Mouse (Mus musculus) MEL (cell line): ENCODE measurements at regions not wholly inside any gene's neighbourhood (a gene's known extent, or its start where the extent isn't known, plus 50 kb on each side); places are given as distances from the start of the nearest gene placed in this dataset.

Source experiments
- DNase-seq: peaks from one replicate; pipeline ENCODE4 v3.0.0; 2011; ENCODE audit warnings: low read depth, low spot score
- H3K27ac ChIP-seq: 2 replicates; pipeline ENCODE4 v1.5.1; 2012; ENCODE audit warnings: low read depth, mild to moderate bottlenecking, control low read depth, low read length, moderate library complexity; ENCODE audit not compliant: control insufficient read depth
- H3K27me3 ChIP-seq, 2 experiments: fragments of 150-350 bp in 1 of 2; sonication (generic) in 1 of 2; 2 replicates each; pipeline ENCODE4 v1.6.1; 2012; ENCODE audit warnings: low read length in 2 of 2, mild to moderate bottlenecking in 2 of 2, improper control_type of control experiment in 1 of 2, moderate library complexity in 1 of 2; ENCODE audit not compliant: insufficient read depth in 2 of 2, control insufficient read depth in 1 of 2
- H3K36me3 ChIP-seq, 2 experiments: 2 replicates each; pipeline ENCODE4 v1.6.1; 2012 to 2014; ENCODE audit warnings: low read length in 2 of 2, improper control_type of control experiment in 1 of 2, inconsistent platforms in 1 of 2, mild to moderate bottlenecking in 1 of 2; ENCODE audit not compliant: insufficient read depth in 2 of 2, control insufficient read depth in 1 of 2
- H3K4me1 ChIP-seq, 2 experiments: fragments of 150-350 bp in 1 of 2; sonication (generic) in 1 of 2; 2 replicates each; pipeline ENCODE4 v1.6.1; 2012; ENCODE audit warnings: low read length in 2 of 2, improper control_type of control experiment in 1 of 2, mild to moderate bottlenecking in 1 of 2; ENCODE audit not compliant: insufficient read depth in 2 of 2, control insufficient read depth in 1 of 2
- H3K4me3 ChIP-seq, 2 experiments: fragments of 150-350 bp in 1 of 2; sonication (generic) in 1 of 2; 2 replicates each; pipeline ENCODE4 v1.5.1; 2012; ENCODE audit warnings: low read depth in 2 of 2, low read length in 2 of 2, mild to moderate bottlenecking in 2 of 2, moderate library complexity in 2 of 2, control low read depth in 1 of 2, improper control_type of control experiment in 1 of 2; ENCODE audit not compliant: control insufficient read depth in 1 of 2, insufficient read depth in 1 of 2
- H3K79me2 ChIP-seq: 2 replicates; pipeline ENCODE4 v1.6.1; 2012; ENCODE audit warnings: mild to moderate bottlenecking, low read length, moderate library complexity; ENCODE audit not compliant: control insufficient read depth, poor library complexity, insufficient read depth
- H3K9ac ChIP-seq: 2 replicates; pipeline ENCODE4 v1.6.1; 2012; ENCODE audit warnings: low read depth, mild to moderate bottlenecking, control low read depth, low read length, moderate library complexity; ENCODE audit not compliant: control insufficient read depth, poor library complexity, severe bottlenecking
- H3K9me3 ChIP-seq: fragments of 150-350 bp; sonication (generic); replicated peaks from 2 replicates; pipeline ENCODE4 v1.6.1; 2012; ENCODE audit warnings: mild to moderate bottlenecking, low read length, improper control_type of control experiment, moderate library complexity; ENCODE audit not compliant: insufficient read depth
- CHD2 ChIP-seq: IDR thresholded peaks from 2 replicates; pipeline ENCODE4 v1.6.1; 2011; ENCODE audit warnings: low read length, improper control_type of control experiment
- CTCF ChIP-seq, 3 experiments: IDR thresholded peaks in 2 of 3; conservative IDR thresholded peaks in 1 of 3; 2 replicates each; pipeline ENCODE4 v1.5.1; 2011 to 2012; ENCODE audit warnings: low read length in 3 of 3, low read depth in 2 of 3, mild to moderate bottlenecking in 2 of 3, improper control_type of control experiment in 1 of 3, inconsistent platforms in 1 of 3, mixed read lengths in 1 of 3, moderate library complexity in 1 of 3; ENCODE audit not compliant: control insufficient read depth in 1 of 3, insufficient read depth in 1 of 3, poor library complexity in 1 of 3, severe bottlenecking in 1 of 3
- EP300 ChIP-seq, 2 experiments: IDR thresholded peaks; 2 replicates each; pipeline ENCODE4 v1.6.1; 2011; ENCODE audit warnings: improper control_type of control experiment in 2 of 2, low read length in 2 of 2, low read depth in 1 of 2, mild to moderate bottlenecking in 1 of 2
- HCFC1 ChIP-seq: IDR thresholded peaks from 2 replicates; pipeline ENCODE4 v1.6.1; 2012; ENCODE audit warnings: low read depth, mild to moderate bottlenecking, inconsistent platforms, low read length, improper control_type of control experiment, moderate library complexity
- JUND ChIP-seq: IDR thresholded peaks from 2 replicates; pipeline ENCODE4 v1.6.1; 2011; ENCODE audit warnings: low read depth, mild to moderate bottlenecking, improper control_type of control experiment, low read length
- KAT2A ChIP-seq: conservative IDR thresholded peaks from 2 replicates; pipeline ENCODE4 v1.6.1; 2012; ENCODE audit warnings: low read depth, low read length, improper control_type of control experiment, inconsistent platforms
- MAFK ChIP-seq: IDR thresholded peaks from 2 replicates; pipeline ENCODE4 v1.6.1; 2011; ENCODE audit warnings: low read depth, mild to moderate bottlenecking, low read length, improper control_type of control experiment, borderline replicate concordance
- MAX ChIP-seq: IDR thresholded peaks from 2 replicates; pipeline ENCODE4 v1.6.1; 2011; ENCODE audit warnings: low read length, improper control_type of control experiment
- MXI1 ChIP-seq: IDR thresholded peaks from 2 replicates; pipeline ENCODE4 v1.6.1; 2011; ENCODE audit warnings: mild to moderate bottlenecking, low read depth, low read length, improper control_type of control experiment
- MYB ChIP-seq: IDR thresholded peaks from 2 replicates; pipeline ENCODE4 v1.6.1; 2011; ENCODE audit warnings: mild to moderate bottlenecking, low read depth, low read length, improper control_type of control experiment
- NRF1 ChIP-seq: IDR thresholded peaks from 2 replicates; pipeline ENCODE4 v1.6.1; 2014; ENCODE audit warnings: low read depth, mild to moderate bottlenecking, inconsistent platforms, low read length, improper control_type of control experiment, moderate library complexity; ENCODE audit not compliant: poor library complexity, insufficient read depth, severe bottlenecking
- POLR2AphosphoS2 ChIP-seq: IDR thresholded peaks from 2 replicates; pipeline ENCODE4 v1.6.1; 2011; ENCODE audit warnings: low read length, improper control_type of control experiment
- RAD21 ChIP-seq: IDR thresholded peaks from 2 replicates; pipeline ENCODE4 v1.6.1; 2011; ENCODE audit warnings: mild to moderate bottlenecking, low read depth, low read length, improper control_type of control experiment
- SMC3 ChIP-seq: IDR thresholded peaks from 2 replicates; pipeline ENCODE4 v1.6.1; 2011; ENCODE audit warnings: low read depth, low read length, improper control_type of control experiment
- TAL1 ChIP-seq: IDR thresholded peaks from 2 replicates; pipeline ENCODE4 v1.6.1; 2012; ENCODE audit warnings: mild to moderate bottlenecking, inconsistent platforms, low read length, moderate library complexity, mixed read lengths
- TBP ChIP-seq: IDR thresholded peaks from 2 replicates; pipeline ENCODE4 v1.8.0; 2011; ENCODE audit warnings: low read depth, low read length, improper control_type of control experiment
- USF1 ChIP-seq: IDR thresholded peaks from 2 replicates; pipeline ENCODE4 v1.6.1; 2014; ENCODE audit warnings: low read depth, mild to moderate bottlenecking, inconsistent platforms, low read length, improper control_type of control experiment, moderate library complexity
- USF2 ChIP-seq, 2 experiments: IDR thresholded peaks; 2 replicates each; pipeline ENCODE4 v1.6.1; 2011 to 2012; ENCODE audit warnings: improper control_type of control experiment in 2 of 2, low read length in 2 of 2, borderline replicate concordance in 1 of 2, inconsistent platforms in 1 of 2, low read depth in 1 of 2, mild to moderate bottlenecking in 1 of 2; ENCODE audit not compliant: insufficient read depth in 1 of 2
- ZKSCAN1 ChIP-seq: IDR thresholded peaks from 2 replicates; pipeline ENCODE4 v1.6.1; 2012; ENCODE audit warnings: low read depth, mild to moderate bottlenecking, inconsistent platforms, low read length, improper control_type of control experiment, moderate library complexity

DNA sequence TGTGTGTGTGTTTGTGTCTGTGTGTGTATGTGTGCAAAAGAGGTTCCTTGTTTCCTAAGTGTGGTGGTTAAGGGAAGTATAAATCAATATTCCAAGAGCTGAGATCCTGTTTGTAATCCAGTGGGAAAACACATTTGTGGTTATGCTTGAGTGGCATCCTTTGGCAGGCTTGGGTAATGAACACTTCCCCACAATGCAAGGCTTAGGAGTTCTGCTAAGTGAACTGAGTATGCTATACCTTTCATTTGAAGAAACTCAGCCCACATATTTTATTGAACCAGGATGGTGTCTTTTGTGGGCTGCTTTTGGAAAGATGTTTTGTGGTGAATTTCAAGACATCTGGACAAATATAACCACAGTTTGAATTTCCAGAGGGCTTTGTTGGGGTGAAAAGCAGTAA is 298.2 kb downstream of the Aldoart1 start:
- Histone ChIP-seq H3K79me2 (no peaks in the 10 kb centered on the region), H3K27ac (no peak overlapping the region), H3K4me1 (no peaks in the 10 kb centered on the region), H3K36me3 (no peaks in the 10 kb centered on the region), H3K27me3 (no peaks in the 10 kb centered on the region), H3K9ac (no peak overlapping the region), H3K9me3 (no peaks in the 10 kb centered on the region), H3K4me3 (no peak overlapping the region)
- no peak for DNase-seq
- TF ChIP-seq POLR2AphosphoS2 (no peak), NRF1 (no peak), HCFC1 (no peak), MAX (no peak), ZKSCAN1 (no peak), TAL1 (no peak), RAD21 (no peak), USF2 (IDR thresholded peaks at IDR 0.05; ENCODE audit: borderline replicate concordance in 1 of 2, insufficient read depth in 1 of 2, low read depth in 1 of 2, low read length in 2 of 2) (no peak), MXI1 (no peak), KAT2A (no peak), SMC3 (no peak), CHD2 (no peak)

DNA sequence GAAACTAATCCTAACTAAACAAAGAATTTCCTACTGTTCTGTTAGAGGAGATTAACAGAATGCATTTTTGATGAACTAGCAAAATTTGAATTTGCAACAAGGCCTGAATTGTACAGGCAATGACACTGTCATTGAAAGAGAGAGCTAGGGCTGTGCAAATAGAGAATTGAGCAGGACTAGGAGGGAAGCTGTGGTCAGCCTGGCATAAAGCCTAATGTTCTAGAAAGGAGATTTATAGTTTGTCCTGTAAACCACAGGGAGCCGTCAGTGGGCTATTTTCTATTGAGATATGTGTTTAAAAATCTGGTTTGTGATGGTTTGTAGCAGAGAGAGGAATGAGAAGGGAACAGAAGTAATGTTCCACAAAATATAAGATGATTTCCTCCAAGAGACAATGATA is 317.9 kb downstream of the Aldoart1 start:
- Histone ChIP-seq H3K79me2 (no peaks in the 10 kb centered on the region), H3K36me3 (no peaks in the 10 kb centered on the region), H3K9ac (no peak overlapping the region), H3K4me1 (no peaks in the 10 kb centered on the region), H3K9me3 (no peaks in the 10 kb centered on the region), H3K4me3 (no peak overlapping the region), H3K27ac (no peak overlapping the region), H3K27me3 (no peaks in the 10 kb centered on the region)
- TF ChIP-seq SMC3 = no peak
- no peak for TF ChIP-seq RAD21
- no peak for TF ChIP-seq MAFK
- TF ChIP-seq JUND = no peak
- no peak for TF ChIP-seq CTCF (IDR thresholded peaks at IDR 0.05 in 2 of 3, conservative IDR thresholded peaks at IDR 0.05 in 1 of 3; ENCODE audit: control insufficient read depth in 1 of 3, insufficient read depth in 1 of 3, low read depth in 2 of 3, low read length in 3 of 3, poor library complexity in 1 of 3, severe bottlenecking in 1 of 3)
- TF ChIP-seq TBP = no peak
- TF ChIP-seq EP300 (IDR thresholded peaks at IDR 0.05; ENCODE audit: low read depth in 1 of 2, low read length in 2 of 2) = no peak
- TF ChIP-seq MYB = no peak
- no peak for TF ChIP-seq USF1
- DNase-seq = no peak
